Mouse (Mus musculus): ENCODE measurements around the gene Try5. TPM values are rescaled to one million over a fixed set of nuclear protein-coding genes. Genes with fewer than 3 reads are reported as not detected.

Gene Try5
- polyA plus RNA-seq (2012; rRNA removed) = 0.17 and 0.21 TPM in 2 replicates

DNA sequence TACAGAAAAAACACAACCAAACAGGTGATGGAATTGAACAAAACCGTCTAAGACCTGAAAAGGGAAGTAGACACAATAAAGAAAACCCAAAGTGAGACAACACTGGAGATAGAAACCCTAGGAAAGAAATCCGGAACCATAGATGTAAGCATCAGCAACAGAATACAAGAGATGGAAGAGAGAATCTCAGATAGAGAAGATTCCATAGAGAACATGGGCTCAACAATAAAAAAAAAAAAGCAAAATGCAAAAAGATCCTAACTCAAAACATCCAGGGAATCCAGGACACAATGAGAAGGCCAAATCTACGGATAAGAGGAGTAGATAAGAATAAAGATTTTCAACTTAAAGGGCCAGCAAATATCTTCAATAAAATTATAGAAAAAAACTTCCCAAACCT lies at the start of gene Try5:
TSS of gene Try5 (minus strand) at position 101 of the 400 bp plus-strand sequence.

DNA sequence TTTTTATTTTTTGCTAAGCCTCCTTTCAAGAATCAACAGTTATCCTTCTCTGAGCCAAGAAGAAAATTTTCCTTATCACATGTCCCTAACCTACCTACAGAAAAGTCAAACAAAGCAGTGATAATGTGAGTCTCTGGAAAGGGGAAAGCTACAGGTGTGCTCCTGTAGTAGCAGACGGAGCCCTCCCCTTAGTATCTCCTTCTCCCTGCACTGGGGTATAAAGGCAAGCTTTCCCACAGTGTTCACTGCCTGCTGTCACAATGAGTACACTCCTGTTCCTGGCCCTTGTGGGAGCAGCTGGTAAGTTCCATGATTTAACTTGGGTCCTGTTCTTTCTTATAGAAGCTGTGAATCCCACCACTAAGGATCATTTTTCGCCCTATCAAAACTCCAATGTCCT lies 37.3 kb upstream of the Try5 start, which contains the start of gene Try10:
TSS of gene Try10 (plus strand) at position 174 of the 400 bp plus-strand sequence.

DNA sequence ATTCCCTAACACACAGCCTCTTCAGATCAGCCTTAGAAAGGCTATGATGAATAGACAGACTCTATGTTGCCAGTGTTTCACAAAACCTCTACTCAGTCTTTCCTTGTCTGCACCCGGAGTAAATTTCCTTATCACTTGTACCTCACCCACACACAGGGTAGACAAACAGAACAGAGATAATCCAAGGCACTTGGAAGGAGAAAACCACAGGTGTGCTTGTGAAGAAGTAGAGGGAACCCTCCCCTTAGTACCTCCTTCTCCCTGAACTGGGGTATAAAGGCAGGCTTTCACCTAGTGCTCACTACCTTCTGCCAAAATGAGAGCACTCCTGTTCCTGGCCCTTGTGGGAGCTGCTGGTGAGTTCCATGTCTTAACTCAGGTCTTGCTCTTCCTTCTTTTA lies 14.7 kb downstream of the Try5 start, which contains the start of gene Try4:
TSS of gene Try4 (plus strand) at position 301 of the 400 bp plus-strand sequence.

Other genes with a start within 250 kb of the Try5 start
- gene Try4, start 14.6 kb downstream of the Try5 start, polyA plus RNA-seq (2012; rRNA removed) = 0.17 TPM in 1 of 2 replicates, not detected in the other
- gene Try10, start 37.3 kb upstream of the Try5 start, polyA plus RNA-seq (2012; rRNA removed) = 0.09 TPM in 1 of 2 replicates, not detected in the other
- not detected in 2 replicates for gene Prss3, start 60.8 kb upstream of the Try5 start, polyA plus RNA-seq (2012; rRNA removed)
- not detected in 2 replicates for gene Gm5771, start 75.5 kb upstream of the Try5 start, polyA plus RNA-seq (2012; rRNA removed)
- not detected in 2 replicates for gene Gm10334, start 129.3 kb upstream of the Try5 start, polyA plus RNA-seq (2012; rRNA removed)
- gene Prss1, start 142.1 kb upstream of the Try5 start, polyA plus RNA-seq (2012; rRNA removed) = not detected in 2 replicates
- gene Prss2, start 204.9 kb upstream of the Try5 start, polyA plus RNA-seq (2012; rRNA removed) = 0.13 TPM in 1 of 2 replicates, not detected in the other